Mouse (Mus musculus): ENCODE data around the gene Mcm5.
A peak's percentile ranks its signal among the peaks of the same experiment; 100 is the strongest.

Gene Mcm5

GRCm38 (mm10) chr8:75109236-75109967, at the start of gene Mcm5:
Gene Mcm5 (plus strand): TSS chr8:75109569.
- peak; percentile 96 for ATAC-seq (ENCODE audit: insufficient number of reproducible peaks, low FRiP score, low TSS enrichment)

DNA sequence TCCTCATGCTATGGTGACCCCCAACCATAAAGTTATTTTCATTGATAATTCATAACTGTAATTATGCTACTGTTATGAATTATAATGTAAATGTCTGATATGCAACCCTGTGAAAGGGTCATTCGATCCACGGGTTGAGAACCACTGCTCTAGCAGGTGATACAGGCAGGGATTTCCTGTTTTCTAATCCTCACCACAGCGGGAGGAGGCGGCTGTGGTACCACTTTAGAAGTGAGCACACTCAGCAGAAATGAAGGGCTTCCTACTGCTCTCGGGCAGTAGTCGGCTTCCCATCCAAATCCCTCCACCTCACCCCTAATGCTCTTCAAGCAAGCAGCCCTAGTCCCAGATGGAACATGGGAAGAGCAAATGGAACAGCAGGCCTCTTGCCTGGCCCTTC, 49.3 kb upstream of the Mcm5 start:
- no peak for ATAC-seq (ENCODE audit: insufficient number of reproducible peaks, low FRiP score, low TSS enrichment)

GRCm38 (mm10) chr8:75060815-75061214, 48.6 kb upstream of the Mcm5 start:
- no peak for ATAC-seq (ENCODE audit: insufficient number of reproducible peaks, low FRiP score, low TSS enrichment)

DNA sequence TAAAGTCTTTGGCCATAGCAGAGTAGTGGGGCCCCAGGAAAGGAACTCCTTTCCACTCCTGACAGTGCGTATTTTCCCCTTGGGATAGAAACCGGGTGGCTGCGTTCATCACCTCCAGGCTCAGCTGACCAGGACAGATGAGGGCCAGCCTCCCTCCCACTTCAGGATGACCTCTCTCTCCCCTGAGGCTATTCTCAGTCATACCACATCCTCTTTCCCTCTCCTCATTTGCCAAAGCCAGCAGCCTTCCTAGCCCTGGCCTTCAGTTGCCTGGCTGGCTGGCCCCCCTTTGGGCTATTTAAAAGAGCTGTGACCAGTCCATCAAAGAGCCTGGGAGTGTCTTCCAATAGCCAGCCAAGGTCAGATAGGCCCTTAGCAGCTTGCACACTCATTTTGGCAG, 46.1 kb upstream of the Mcm5 start:
- no peak for ATAC-seq (ENCODE audit: insufficient number of reproducible peaks, low FRiP score, low TSS enrichment)

GRCm38 (mm10) chr8:75064790-75065189, 44.6 kb upstream of the Mcm5 start:
- ATAC-seq (ENCODE audit: insufficient number of reproducible peaks, low FRiP score, low TSS enrichment), result no peak

GRCm38 (mm10) chr8:75067287-75067686, 42.1 kb upstream of the Mcm5 start:
- no peak for ATAC-seq (ENCODE audit: insufficient number of reproducible peaks, low FRiP score, low TSS enrichment)

GRCm38 (mm10) chr8:75070297-75070696, 39.1 kb upstream of the Mcm5 start:
- ATAC-seq (ENCODE audit: insufficient number of reproducible peaks, low FRiP score, low TSS enrichment), result no peak

GRCm38 (mm10) chr8:75071627-75072346, 37.6 kb upstream of the Mcm5 start:
- peak; percentile 87 for ATAC-seq (ENCODE audit: insufficient number of reproducible peaks, low FRiP score, low TSS enrichment)

DNA sequence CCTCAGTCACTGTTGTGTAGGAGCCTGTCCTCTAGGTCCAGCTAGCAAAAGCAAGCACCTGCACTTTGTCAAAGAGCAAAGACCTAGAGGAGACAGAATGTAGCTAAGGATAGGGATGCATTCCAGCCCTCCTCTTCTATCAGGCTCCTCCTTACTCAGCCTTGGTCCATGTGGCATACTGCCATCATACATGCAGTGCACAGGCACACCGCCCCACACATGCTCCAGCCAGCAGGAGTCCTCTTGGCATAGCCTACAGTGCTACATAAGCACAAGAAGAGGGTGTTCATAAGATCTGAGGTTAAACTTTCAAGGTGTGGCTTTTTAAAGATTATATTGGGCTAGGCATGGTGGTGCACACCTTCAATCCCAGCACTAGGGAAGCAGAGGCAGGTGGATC, 34.5 kb upstream of the Mcm5 start:
- ATAC-seq (ENCODE audit: insufficient number of reproducible peaks, low FRiP score, low TSS enrichment), result no peak

DNA sequence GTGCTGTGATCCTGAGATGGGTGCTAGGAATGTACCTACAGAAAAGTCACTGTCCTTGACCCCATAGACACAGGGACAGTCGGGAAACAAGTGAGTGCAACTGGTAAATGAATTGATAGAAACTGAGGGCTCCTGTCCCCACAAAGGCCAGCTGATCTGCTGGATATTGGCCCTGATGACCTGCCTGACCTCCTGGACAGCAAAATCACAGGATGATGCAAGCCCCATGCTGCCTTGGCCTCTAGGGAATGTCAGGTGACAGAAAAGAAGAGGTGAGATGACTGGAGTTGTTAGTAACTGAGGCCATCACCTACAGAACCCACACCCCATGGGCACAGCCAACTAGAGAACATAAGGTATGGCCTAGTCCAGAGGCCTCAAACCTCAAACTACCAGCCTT, 31.2 kb upstream of the Mcm5 start:
- ATAC-seq (ENCODE audit: insufficient number of reproducible peaks, low FRiP score, low TSS enrichment), result no peak

DNA sequence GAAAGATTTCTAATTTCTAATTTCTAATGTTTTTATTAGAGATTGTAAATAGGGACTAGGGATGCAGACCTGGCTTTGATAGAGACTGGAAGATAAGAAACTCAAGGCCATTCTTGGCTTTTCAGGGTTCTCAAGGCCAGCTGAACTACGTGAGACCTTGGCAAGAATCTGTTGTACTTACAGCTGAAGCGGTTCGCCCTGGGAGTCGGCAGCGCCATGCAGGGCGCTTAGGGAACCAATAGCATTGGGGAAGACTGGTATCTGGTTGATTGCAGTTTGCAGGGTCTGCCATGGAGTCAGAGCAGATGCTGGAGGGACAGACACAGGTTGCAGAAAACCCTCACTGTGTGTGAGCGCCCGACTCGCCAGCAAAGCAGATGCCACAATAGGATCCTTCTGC, 30.5 kb upstream of the Mcm5 start:
- no peak for ATAC-seq (ENCODE audit: insufficient number of reproducible peaks, low FRiP score, low TSS enrichment)

DNA sequence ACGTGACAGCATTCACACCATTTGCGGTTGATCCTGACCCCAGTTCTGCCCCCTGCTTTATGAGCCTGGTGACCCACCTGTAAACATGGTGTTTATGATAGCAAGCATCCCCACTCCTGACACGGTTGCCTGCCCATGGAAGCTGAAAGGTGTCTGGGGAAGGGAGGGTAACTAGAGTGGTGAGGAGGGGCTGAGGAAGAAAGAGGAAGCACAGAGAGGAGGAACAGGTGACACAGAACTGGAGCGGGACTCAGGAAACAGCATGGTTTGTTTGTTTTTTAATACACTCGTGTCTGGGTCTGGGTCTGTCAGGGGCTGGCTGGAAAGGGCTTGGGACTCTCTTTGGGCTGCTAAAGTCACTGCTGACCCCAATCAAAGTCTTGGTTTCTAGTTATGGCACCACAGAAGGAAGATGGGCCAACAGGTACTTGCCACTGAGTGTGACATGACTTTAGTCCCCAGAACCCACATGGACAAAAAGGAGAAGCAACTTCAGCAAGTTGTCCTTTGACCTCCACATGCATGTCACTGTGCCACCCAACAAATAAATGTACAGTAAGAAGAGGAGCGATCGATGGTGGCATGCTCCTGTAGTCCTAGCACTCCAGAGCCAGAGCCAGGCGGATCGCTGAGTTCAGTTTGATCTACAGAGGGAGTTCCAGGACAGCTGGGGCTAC, 27.9 kb upstream of the Mcm5 start:
- no peak for ATAC-seq (ENCODE audit: insufficient number of reproducible peaks, low FRiP score, low TSS enrichment)

GRCm38 (mm10) chr8:75082181-75082805, 27.1 kb upstream of the Mcm5 start:
- no peak for ATAC-seq (ENCODE audit: insufficient number of reproducible peaks, low FRiP score, low TSS enrichment)

GRCm38 (mm10) chr8:75083846-75084245, 25.5 kb upstream of the Mcm5 start:
- ATAC-seq (ENCODE audit: insufficient number of reproducible peaks, low FRiP score, low TSS enrichment), result peak; percentile 90

- no peak for ATAC-seq (ENCODE audit: insufficient number of reproducible peaks, low FRiP score, low TSS enrichment)
Observed at GRCm38 (mm10) chr8:75084382-75085064, 24.8 kb upstream of the Mcm5 start.

DNA sequence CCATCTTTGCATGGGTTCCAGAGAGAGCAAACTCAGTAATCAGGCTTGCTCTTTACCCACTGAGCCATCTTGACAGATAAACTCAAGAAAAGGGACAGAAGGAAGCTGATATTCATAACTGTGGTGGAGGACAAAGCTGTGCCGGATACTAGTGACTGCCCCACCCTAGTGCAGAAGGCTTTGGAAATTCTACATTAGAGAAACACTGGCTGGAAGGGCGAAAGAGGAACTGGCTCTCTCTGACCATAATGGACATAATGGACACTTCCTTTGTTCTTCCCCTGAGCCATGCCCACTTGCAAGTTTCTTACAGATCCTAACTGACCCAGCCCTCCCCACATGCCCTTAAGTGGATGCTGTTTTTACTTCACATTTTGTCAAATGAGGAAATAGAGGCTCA, 23.4 kb upstream of the Mcm5 start:
- no peak for ATAC-seq (ENCODE audit: insufficient number of reproducible peaks, low FRiP score, low TSS enrichment)

DNA sequence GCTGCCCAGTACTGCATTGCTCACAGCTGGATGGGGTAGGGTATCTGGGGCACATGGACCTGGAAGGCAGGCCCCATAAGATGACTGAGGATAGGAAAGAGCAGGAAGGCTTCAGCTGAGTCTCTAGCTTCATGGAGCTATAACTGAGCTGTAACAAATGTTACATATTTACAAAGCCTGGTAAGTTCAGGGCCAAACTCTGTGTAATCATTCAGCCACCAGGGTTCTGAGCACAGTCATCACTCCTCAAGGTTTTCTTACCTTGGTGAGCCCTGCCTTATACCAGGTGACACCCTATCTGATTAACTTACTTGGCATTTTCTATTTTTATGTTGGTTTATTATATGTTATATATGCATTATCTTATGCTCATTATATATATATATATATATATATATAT, 22.2 kb upstream of the Mcm5 start:
- no peak for ATAC-seq (ENCODE audit: insufficient number of reproducible peaks, low FRiP score, low TSS enrichment)

- ATAC-seq (ENCODE audit: insufficient number of reproducible peaks, low FRiP score, low TSS enrichment), result no peak
Observed at GRCm38 (mm10) chr8:75088989-75089881, 20.1 kb upstream of the Mcm5 start.

GRCm38 (mm10) chr8:75090781-75091365, 18.5 kb upstream of the Mcm5 start:
- no peak for ATAC-seq (ENCODE audit: insufficient number of reproducible peaks, low FRiP score, low TSS enrichment)

Data from cerebellum, adult (tissue).